10 mouse cellular contexts compared by ENCODE assay signal in genomic region chr16:96857571-96857970, GRCm38 (mm10).
DNase-seq lines count a peak whose midpoint lies in the region; ATAC-seq and TF ChIP-seq lines count a peak whose summit lies in the region.
"Had no signal": no experiment of that assay in that cellular context is flagged by ENCODE, and none has a peak within 500 bp of the region (broad histone marks: within the 10 kb centered on the region; RNA-seq: fewer than 3 reads in every experiment).

No protein-coding gene starts in this region.

- no peak for ATAC-seq in cerebellum, adult (ENCODE audit: insufficient number of reproducible peaks, low FRiP score, low TSS enrichment)
- ATAC-seq in hindbrain, postnatal 0 days = 0 out of 2 replicates have a peak, but pooled peaks have one; percentile 27
- no peak for ATAC-seq in hindbrain, embryonic 12.5 days (ENCODE audit: low FRiP score)
- ATAC-seq in inflammation-experienced regulatory T-cells, adult 6 months = no peak

- no peak overlapping the region for H3K4me2 ChIP-seq in hindbrain, postnatal 0 days (ENCODE audit: low read depth, low read length)
- no peak overlapping the region for H3K4me2 ChIP-seq in hindbrain, embryonic 12.5 days (replicated peaks)
- H3K4me2 ChIP-seq: liver, embryonic 13.5 days had no signal

- H3K36me3 ChIP-seq in hindbrain, postnatal 0 days (ENCODE audit: insufficient read depth, low read length) = no peaks in the 10 kb centered on the region
- no peaks in the 10 kb centered on the region for H3K36me3 ChIP-seq in hindbrain, embryonic 12.5 days
- H3K36me3 ChIP-seq: liver, embryonic 13.5 days had no signal

- no peak overlapping the region for H3K4me3 ChIP-seq in hindbrain, postnatal 0 days (ENCODE audit: low read length)
- no peak overlapping the region for H3K4me3 ChIP-seq in hindbrain, embryonic 12.5 days
- H3K4me3 ChIP-seq: liver, embryonic 13.5 days had no signal

- TF ChIP-seq CTCF in hindbrain, postnatal 0 days (IDR thresholded peaks at IDR 0.05; ENCODE audit: low read depth) = no peak

- H3K4me1 ChIP-seq in hindbrain, postnatal 0 days (ENCODE audit: insufficient read depth, low read length) = 0 out of 2 replicates have a peak, but pooled peaks cover 4% of the 10 kb centered on the region
- H3K4me1 ChIP-seq in hindbrain, embryonic 12.5 days = peaks cover 4% of the 10 kb centered on the region
- H3K4me1 ChIP-seq: liver, embryonic 13.5 days had no signal

- no peaks in the 10 kb centered on the region for H3K27me3 ChIP-seq in hindbrain, postnatal 0 days (ENCODE audit: insufficient read depth, low read length)
- H3K27me3 ChIP-seq in hindbrain, embryonic 12.5 days = no peaks in the 10 kb centered on the region
- H3K27me3 ChIP-seq: liver, embryonic 13.5 days had no signal

- H3K9ac ChIP-seq in hindbrain, postnatal 0 days (replicated peaks; ENCODE audit: low read length) = no peak overlapping the region
- H3K9ac ChIP-seq in hindbrain, embryonic 12.5 days = no peak overlapping the region
- H3K9ac ChIP-seq: liver, embryonic 13.5 days had no signal

- no peak overlapping the region for H3K27ac ChIP-seq in hindbrain, postnatal 0 days
- H3K27ac ChIP-seq in hindbrain, embryonic 12.5 days = no peak overlapping the region
- H3K27ac ChIP-seq: liver, embryonic 13.5 days had no signal

- 27% methylated on average over 2 of the region's 2 CpGs for WGBS in hindbrain, postnatal 0 days
- 57% methylated on average over 2 of the region's 2 CpGs for WGBS in hindbrain, embryonic 12.5 days

- DNase-seq in cerebellum, adult 9-11 months = peak; percentile 8
- no peak for DNase-seq in hindbrain, postnatal 0 days (ENCODE audit: low spot score)
- peak; percentile 58 to 60 for DNase-seq in right cerebral cortex, adult 2 months (ENCODE audit: low spot score in 2 of 2)
- DNase-seq in right cerebral cortex, postnatal 4 days = no peak
- DNase-seq in B cell, adult 2 months = no peak
- DNase-seq: kidney, adult 2 months; liver, embryonic 13.5 days had no signal

- no peaks in the 10 kb centered on the region for H3K9me3 ChIP-seq in hindbrain, postnatal 0 days (ENCODE audit: low read length)
- no peaks in the 10 kb centered on the region for H3K9me3 ChIP-seq in hindbrain, embryonic 12.5 days (replicated peaks)
- H3K9me3 ChIP-seq: liver, embryonic 13.5 days had no signal

Comparison
In these comparisons a context has a peak if more than half of its experiments do, and no peak if none do; other contexts are left out.
1. DNase-seq: peak in cerebellum, adult 9-11 months (single experiment) and right cerebral cortex, adult 2 months (2 of 2); none in hindbrain, postnatal 0 days (single experiment), right cerebral cortex, postnatal 4 days (single experiment) and B cell, adult 2 months (0 of 2).